8 mouse cellular contexts compared by ENCODE assay signal in the genomic region with DNA sequence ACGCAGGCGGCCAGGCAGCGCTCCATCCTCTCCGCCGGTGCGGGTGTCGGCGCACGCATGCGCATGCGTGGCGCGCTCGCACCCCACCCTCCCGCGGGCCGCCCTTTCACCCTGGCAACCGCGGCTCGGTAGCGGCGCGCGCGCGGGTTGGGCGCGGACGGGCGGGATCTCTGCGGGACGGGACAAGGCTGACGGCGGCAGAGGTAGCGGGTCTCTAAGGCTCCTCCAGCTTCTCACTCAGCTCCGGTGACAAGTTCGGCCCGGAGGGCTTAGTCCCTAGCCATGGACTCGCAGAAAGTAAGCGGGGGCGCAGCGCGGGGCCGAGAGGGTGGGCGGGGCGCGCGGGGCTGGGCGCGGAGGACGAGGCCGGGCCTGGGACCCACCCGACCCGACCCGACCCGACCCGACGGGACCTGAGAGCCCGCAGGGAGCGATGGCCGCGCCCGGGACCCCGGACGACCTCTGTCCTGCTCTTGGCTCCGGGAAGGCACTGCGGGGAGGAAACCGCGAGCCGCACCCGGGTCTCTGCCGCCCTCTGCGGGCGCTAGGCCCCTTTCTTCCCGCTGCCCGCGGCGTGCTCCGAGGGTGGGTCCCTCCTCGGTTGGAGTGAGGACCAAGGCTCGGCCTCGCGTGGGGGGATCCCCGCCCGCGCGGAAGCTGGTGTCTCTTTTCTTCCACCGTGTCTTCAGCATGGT. TPM values are rescaled to one million over a fixed set of nuclear protein-coding genes. Genes with fewer than 3 reads are reported as not detected.
A peak's percentile ranks its signal among the peaks of the same experiment; 100 is the strongest.
DNase-seq lines count a peak whose midpoint lies in the region; ATAC-seq lines count a peak whose summit lies in the region.

TSS of gene Fsd1l (plus strand) at position 156 of the 695 bp plus-strand sequence.

- DNase-seq in adrenal gland, adult 2 months = peak; percentile 89
- DNase-seq in embryo, embryonic 10.5 days (ENCODE audit: low spot score) = peak; percentile 82
- peak; percentile 85 for DNase-seq in gastrocnemius, postnatal 14 days
- peak; percentile 72 to 82 for DNase-seq in left cerebral cortex, postnatal 14 days (ENCODE audit: low spot score in 2 of 2)
- peak; percentile 85 for DNase-seq in right cerebral cortex, postnatal 25 days
- DNase-seq in urinary bladder, postnatal 25 days (ENCODE audit: low spot score) = peak; percentile 69

- peak; percentile 56 for ATAC-seq in inflammation-experienced regulatory T-cells, adult 6 months
- peak; percentile 74 for ATAC-seq in megakaryocyte progenitor cell, adult 5-6 weeks (replicated peaks; ENCODE audit: poor library complexity)

- intact Hi-C loops in gastrocnemius, postnatal 14 days (cut with DNase I; ENCODE audit: low total_unique reads) = no loop called here
- intact Hi-C loops in left cerebral cortex, postnatal 14 days (cut with DNase I) = no loop called here

RNA-seq across cellular contexts. Expression of gene Fsd1l, which starts in this region (rescaled TPM):
- 1 to 10 TPM; 6.9 to 7.3 TPM for total RNA-seq in adrenal gland, adult 2 months (2021)
- polyA plus RNA-seq in adrenal gland, adult 2 months (2012; rRNA removed) = 0.12 TPM in 2 replicates
- total RNA-seq in gastrocnemius, postnatal 14 days (2021) = 10 to 100 TPM; 24.5 to 29.8 TPM
- polyA plus RNA-seq in inflammation-experienced regulatory T-cells, adult 6 months (2017; shearing (Covaris generic)) = 10 to 100 TPM in 1 of 3 experiments, 1 to 10 TPM in 2; 3.8 to 12.0 (median 7.0) TPM
- total RNA-seq in left cerebral cortex, postnatal 14 days (2021) = 10 to 100 TPM; 36.0 to 38.9 TPM
- total RNA-seq in megakaryocyte progenitor cell, adult 5-6 weeks (2015) = 1.9 and 2.0 TPM in 2 replicates
- total RNA-seq in megakaryocyte progenitor cell, adult 5-6 weeks (2017) = 2.9 and 3.8 TPM in 2 replicates

Comparison
In these comparisons a context has a peak if more than half of its experiments do, and no peak if none do; other contexts are left out.
1. Peak in every context shown above with its lines: DNase-seq and ATAC-seq.